Mouse (Mus musculus): ENCODE results near the gene 2810408A11Rik.

DNA sequence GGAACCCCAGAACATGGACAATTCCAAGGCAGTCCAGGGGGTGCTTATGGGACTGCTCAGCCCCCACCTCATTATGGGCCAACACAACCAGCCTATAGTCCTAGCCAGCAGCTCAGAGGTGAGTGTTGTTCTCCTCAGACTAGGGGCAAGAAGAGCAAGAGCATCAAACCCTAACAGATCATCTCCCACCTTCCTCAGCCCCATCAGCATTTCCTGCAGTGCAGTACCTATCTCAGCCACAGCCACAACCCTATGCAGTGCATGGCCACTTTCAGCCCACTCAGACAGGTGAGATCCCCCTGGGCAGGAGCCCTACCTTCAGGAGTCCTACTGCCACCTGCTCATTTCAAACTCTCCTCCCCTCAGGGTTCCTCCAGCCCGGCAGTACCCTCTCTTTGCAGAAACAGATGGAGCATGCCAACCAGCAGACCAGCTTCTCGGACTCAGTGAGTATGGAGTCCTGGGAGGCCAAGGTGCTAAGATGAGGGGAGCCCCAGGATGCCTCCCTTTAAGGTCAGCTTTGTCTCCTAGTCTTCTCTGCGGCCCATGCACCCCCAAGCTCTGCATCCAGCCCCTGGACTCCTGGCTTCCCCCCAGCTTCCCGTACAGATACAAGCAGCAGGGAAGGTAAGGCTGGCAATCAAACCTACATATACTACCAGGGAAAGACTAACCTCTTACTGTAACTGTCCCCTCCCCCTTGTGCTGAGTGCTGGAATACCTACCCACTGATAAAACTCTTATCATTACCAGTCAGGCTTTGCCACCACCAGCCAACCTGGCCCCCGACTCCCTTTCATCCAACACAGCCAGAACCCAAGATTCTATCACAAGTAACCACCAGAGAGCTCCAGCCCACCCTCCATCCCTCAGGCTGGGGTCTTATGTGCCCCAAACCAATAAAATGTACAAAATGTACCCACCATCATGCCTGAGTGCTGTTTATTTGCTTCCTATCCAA is 15.2 kb upstream of the 2810408A11Rik start:
- TF ChIP-seq CTCF (IDR thresholded peaks at IDR 0.05; ENCODE audit: low read depth) (no peak), EP300 (IDR thresholded peaks at IDR 0.05; ENCODE audit: low read depth) (no peak)
